Mouse (Mus musculus) heart, embryonic 10.5 days (tissue): ENCODE results near the gene Psmb9. TPM values are rescaled to one million over a fixed set of nuclear protein-coding genes. Genes with fewer than 3 reads are reported as not detected.

ENCODE experiments used
- DNase-seq: peaks from one replicate; pipeline ENCODE4 v3.0.0-alpha.2; 2017; ENCODE audit warnings: low spot score
- H3K27ac ChIP-seq: fragments of 300-500 bp; sonication (generic); 2 replicates; pipeline ENCODE4 v1.5.1; 2016; ENCODE audit warnings: mild to moderate bottlenecking
- H3K27me3 ChIP-seq: fragments of 300-500 bp; sonication (generic); 2 replicates; pipeline ENCODE4 v1.6.1; 2016; ENCODE audit warnings: mild to moderate bottlenecking; ENCODE audit not compliant: poor library complexity, insufficient read depth, severe bottlenecking
- H3K36me3 ChIP-seq: fragments of 300-500 bp; sonication (generic); 2 replicates; pipeline ENCODE4 v1.6.1; 2016; ENCODE audit warnings: mild to moderate bottlenecking, moderate library complexity
- H3K4me1 ChIP-seq: fragments of 300-500 bp; sonication (generic); 2 replicates; pipeline ENCODE4 v1.6.1; 2016; ENCODE audit warnings: mild to moderate bottlenecking
- H3K4me3 ChIP-seq: fragments of 300-500 bp; sonication (generic); 2 replicates; pipeline ENCODE4 v1.5.1; 2016; ENCODE audit warnings: mild to moderate bottlenecking, moderate library complexity
- H3K9me3 ChIP-seq: fragments of 300-500 bp; sonication (generic); 2 replicates; pipeline ENCODE4 v1.6.1; 2016; ENCODE audit warnings: mild to moderate bottlenecking, moderate library complexity
- WGBS: fragments of 180-500 bp; shearing (Covaris S2); methylation state at CpG from one replicate; pipeline ENCODE4 v1.1.7; 2016; 5-methylcytosine and 5-hydroxymethylcytosine counted together
- polyA plus RNA-seq: library from polyadenylated mRNA; unstranded; fragments of >200 nt; fragmentation: Nextera tagmentation; extraction: Ambion mirVana; gene quantifications from 2 replicates; pipeline ENCODE4 v1.2.1, GENCODE M21; 2016

Gene Psmb9
- polyA plus RNA-seq, 1 experiment from 2014 or later = 0.60 TPM

DNA sequence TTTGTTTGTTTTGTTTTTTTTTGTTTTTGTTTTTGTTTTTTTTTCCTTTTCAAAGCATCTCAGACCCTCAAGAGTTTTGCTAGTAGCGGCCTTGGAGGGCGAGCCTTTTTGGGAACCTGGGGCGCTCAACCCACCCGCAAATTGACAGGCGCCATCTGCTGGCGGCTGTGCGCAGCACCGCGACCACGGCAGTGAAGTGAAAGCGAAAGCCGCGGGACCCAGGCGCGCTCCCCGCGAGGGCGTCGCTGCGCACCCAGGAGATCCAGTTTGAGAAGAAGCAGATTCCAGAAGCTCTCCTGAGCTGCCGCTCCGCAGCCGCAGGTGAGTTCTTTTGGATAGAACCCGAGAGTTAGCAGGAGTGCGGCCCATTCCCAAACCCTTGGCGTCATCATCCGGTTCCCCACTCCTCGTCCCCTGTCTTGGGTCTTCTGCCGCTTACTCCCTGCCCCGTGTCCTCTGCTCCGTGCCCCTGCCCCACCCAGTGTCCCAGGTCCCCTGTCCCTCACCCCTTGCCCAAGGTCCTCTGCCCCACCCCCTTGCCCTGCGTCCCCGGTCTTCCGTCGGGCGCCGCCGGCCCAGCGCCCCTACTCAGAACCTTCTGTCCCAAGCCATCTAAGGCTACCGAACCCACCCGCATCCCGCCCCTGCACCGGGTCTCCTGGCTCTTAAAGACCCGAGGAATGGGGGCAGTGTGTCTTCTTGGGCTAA, 16.9 kb upstream of the Psmb9 start:
- peaks cover 88% of the 10 kb centered on the region for H3K27me3 ChIP-seq
- no peaks in the 10 kb centered on the region for H3K9me3 ChIP-seq
- H3K27ac ChIP-seq = peak overlapping the region; percentile 69; the same call in 1 of the 2 replicates
- H3K4me1 ChIP-seq = peaks cover 13% of the 10 kb centered on the region
- H3K4me3 ChIP-seq = peak overlapping the region; percentile 85
- DNase-seq = peak; percentile 89
- 1% methylated on average over 44 of the region's 44 CpGs for WGBS
- H3K36me3 ChIP-seq = no peaks in the 10 kb centered on the region

DNA sequence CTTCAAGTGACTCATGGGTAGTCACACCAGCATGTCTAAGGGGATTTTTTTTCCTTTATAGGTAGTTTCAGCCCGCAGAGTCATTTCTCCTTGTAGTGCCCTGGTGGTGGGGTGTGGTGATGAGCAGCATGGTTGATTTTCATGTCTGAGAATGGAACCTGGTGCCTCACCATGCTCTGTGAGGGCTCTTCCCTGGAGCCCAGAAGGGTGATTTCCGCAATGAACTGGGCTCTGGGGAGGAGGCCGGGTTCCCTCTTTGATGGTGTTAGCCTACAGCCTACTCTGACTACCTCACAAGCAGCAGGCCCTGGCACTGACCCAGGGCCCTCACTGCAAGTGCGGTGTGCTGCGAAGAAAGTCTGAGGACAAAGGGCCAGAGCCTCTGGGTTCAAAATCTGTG, 15.9 kb upstream of the Psmb9 start, which contains the start of gene Tap2:
Gene Tap2, plus strand, starts transcription at position 84 of the 400 bp plus-strand sequence.
- Histone ChIP-seq H3K4me1 (peaks cover 15% of the 10 kb centered on the region), H3K4me3 (peak within 1 kb of the TSS; percentile 85), H3K9me3 (no peaks in the 10 kb centered on the region), H3K36me3 (no peaks in the 10 kb centered on the region), H3K27me3 (peaks cover 88% of the 10 kb centered on the region), H3K27ac (peak within 1 kb of the TSS; percentile 69; the same call in 1 of the 2 replicates)
- no peak for DNase-seq
- 65% methylated on average over 5 of the region's 5 CpGs for WGBS

DNA sequence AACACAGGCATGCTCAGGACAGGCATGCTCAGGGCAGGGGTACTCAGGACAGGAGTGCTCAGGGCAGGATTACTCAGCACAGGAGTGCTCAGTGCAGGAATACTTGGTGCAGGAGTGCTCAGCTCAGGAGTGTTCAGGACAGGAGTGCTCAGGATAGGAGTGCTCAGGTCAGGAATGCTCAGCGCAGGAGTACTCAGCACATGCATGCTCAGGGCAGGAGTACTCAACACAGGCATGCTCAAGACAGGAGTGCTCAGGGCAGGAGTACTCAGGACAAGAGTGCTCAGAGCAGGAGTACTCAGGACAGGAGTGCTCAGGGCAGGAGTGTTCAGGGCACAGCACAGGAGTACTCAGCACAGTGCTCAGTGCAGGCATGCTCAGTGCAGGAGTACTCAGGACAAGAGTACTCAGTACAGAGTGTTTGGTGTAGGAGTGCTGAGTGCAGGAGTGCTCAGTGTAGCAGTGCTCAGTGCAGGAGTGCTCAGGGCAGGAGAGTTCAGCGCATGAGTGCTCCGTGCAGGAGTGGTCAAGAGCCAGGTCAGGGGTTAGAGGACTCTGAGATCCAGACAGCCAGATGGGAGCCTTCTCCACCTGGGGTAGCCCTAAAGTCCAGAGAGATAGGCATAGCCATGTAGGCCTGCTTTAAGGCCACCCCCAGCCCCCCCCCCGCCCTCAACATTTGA, 15.3 kb upstream of the Psmb9 start:
- DNase-seq = no peak
- Histone ChIP-seq H3K27me3 (peaks cover 88% of the 10 kb centered on the region), H3K4me3 (no peak overlapping the region), H3K36me3 (no peaks in the 10 kb centered on the region), H3K4me1 (peaks cover 20% of the 10 kb centered on the region), H3K27ac (no peak overlapping the region), H3K9me3 (no peaks in the 10 kb centered on the region)
- 78% methylated on average over 4 of the region's 4 CpGs for WGBS

DNA sequence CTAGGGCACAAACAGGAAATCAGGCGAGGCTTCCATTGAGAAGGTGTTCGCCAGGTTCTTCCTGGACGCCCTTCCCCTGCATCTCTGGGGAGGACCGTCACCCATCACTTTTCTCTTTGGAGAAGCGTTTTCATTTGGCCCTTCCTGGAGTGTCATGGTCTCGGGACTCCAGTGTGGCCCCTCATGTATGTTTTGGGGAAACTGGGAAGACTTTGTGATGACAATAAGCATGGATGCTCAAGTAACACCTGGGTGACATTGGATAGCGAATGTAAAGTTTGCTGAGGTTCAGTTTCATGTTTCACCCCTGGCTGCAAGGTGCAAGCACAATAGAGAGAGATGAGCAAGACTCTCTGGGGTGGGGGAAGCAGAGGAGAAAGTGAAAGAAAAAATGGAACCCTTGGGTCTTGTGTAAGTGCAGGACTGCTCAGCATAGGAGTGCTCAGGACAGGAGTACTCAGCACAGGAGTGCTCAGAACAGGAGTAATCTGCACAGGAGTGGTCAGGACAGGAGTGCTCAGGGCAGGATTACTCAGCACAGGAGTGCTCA, 14.0 kb upstream of the Psmb9 start:
- H3K9me3 ChIP-seq = no peaks in the 10 kb centered on the region
- 62% methylated on average over 7 of the region's 7 CpGs for WGBS
- H3K27ac ChIP-seq = no peak overlapping the region
- H3K27me3 ChIP-seq = peaks cover 92% of the 10 kb centered on the region
- H3K4me1 ChIP-seq = peaks cover 28% of the 10 kb centered on the region
- H3K36me3 ChIP-seq = no peaks in the 10 kb centered on the region
- no peak for DNase-seq
- H3K4me3 ChIP-seq = no peak overlapping the region

DNA sequence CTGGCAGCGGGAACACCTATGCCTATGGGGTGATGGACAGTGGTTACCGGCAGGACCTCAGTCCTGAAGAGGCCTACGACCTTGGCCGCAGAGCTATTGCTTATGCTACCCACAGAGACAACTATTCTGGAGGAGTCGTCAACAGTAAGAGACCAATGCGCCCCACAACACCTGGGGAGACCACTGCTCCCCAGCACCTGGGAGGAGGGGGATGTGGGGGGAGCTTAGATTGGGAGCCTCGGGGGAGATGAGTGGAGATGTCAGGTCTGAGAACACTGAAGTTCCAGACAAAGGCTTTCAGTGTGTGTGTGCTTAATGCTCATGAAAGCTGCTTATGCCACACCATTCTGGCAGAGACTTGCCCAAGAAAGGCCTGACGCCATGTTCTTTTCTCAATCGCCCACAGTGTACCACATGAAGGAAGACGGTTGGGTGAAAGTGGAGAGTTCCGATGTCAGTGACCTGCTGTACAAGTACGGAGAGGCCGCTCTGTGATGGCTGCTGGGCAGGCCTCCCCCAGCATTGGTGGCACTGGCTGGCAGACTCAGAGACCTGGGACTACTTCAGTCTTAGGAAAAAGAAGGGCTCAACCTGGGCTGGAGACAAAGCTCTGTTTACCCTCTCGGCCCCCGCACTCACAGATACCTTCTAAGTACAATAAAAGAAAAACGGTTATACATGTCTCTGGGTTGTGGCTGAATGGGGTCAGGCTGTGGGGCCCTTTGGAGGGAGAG, 13.4 kb upstream of the Psmb9 start:
- Histone ChIP-seq H3K9me3 (no peaks in the 10 kb centered on the region), H3K27ac (no peak overlapping the region), H3K36me3 (no peaks in the 10 kb centered on the region), H3K4me1 (peaks cover 28% of the 10 kb centered on the region), H3K4me3 (no peak overlapping the region), H3K27me3 (peaks cover 92% of the 10 kb centered on the region)
- DNase-seq = no peak
- WGBS = 83% methylated on average over 16 of the region's 16 CpGs

DNA sequence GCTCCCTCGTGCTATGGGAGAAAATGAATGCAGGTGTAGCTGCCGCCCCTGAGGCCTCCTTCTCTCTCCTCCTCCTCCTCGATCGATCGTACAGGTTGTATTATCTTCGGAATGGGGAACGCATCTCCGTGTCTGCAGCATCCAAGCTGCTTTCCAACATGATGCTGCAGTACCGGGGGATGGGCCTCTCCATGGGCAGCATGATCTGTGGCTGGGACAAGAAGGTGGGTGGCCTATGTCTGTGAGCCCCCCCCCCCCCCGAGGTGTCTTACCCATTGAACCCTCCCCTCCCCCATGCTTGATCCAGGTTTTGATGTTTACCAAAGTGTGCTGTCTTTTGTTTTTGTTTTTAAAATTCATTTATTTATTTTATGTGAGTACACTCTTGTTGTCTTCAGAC, 12.5 kb upstream of the Psmb9 start:
- DNase-seq = peak; percentile 64
- Histone ChIP-seq H3K27ac (no peak overlapping the region), H3K27me3 (peaks cover 92% of the 10 kb centered on the region), H3K36me3 (no peaks in the 10 kb centered on the region), H3K9me3 (no peaks in the 10 kb centered on the region), H3K4me3 (no peak overlapping the region), H3K4me1 (peaks cover 21% of the 10 kb centered on the region)
- WGBS = 77% methylated on average over 10 of the region's 10 CpGs

DNA sequence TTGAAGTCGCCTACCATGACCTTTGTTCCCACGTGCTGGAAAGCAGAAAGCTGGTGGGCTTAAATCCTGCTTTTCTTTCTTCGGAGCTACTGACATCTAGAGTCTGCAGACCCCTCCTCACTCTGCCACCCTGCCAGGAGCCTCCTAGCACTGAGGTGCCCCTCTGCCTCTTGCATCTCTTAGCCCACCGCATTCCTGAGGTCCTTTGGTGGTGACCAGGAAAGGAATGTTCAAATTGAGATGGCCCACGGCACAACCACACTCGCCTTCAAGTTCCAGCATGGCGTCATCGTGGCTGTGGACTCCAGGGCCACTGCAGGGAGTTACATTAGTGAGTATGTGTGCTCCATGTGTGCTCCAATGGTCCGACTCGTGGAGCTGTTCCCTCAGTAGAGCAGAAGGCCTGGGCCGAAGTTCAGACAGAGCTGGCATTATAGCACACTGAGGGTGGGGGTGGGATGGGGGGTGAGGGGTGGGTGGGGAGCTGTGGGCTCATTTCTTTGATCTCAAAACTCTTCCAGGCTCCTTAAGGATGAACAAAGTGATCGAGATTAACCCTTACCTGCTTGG, 11.6 kb upstream of the Psmb9 start:
- Histone ChIP-seq H3K4me3 (no peak overlapping the region), H3K27me3 (peaks cover 92% of the 10 kb centered on the region), H3K9me3 (no peaks in the 10 kb centered on the region), H3K4me1 (peaks cover 14% of the 10 kb centered on the region), H3K27ac (no peak overlapping the region), H3K36me3 (no peaks in the 10 kb centered on the region)
- WGBS = 68% methylated on average over 12 of the region's 12 CpGs
- DNase-seq = peak; percentile 61

DNA sequence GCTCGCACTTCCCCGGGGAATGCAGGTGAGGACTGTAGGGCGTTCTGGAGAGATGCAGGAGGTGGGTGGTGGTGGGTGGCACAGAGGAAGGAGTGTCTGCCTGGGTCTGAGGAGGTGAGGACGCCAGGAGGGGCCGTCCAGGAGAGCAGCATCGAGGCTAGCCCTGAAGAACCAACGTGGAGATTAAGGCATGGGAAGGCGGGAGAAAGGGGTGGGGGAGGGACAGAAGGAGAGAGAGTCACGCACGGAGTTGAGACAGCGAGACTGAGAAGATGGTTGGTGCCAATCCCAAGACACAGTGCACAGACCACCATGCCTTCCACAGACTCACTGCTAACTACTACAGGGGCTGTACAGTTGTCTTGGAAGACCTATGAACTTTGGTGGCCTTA, 11.0 kb upstream of the Psmb9 start:
- DNase-seq = no peak
- H3K4me1 ChIP-seq = peaks cover 14% of the 10 kb centered on the region
- H3K9me3 ChIP-seq = no peaks in the 10 kb centered on the region
- peak overlapping the region; percentile 50 for H3K4me3 ChIP-seq
- WGBS = 7% methylated on average over 11 of the region's 11 CpGs
- H3K27me3 ChIP-seq = peaks cover 93% of the 10 kb centered on the region
- 0 out of 2 replicates have a peak overlapping the region, but pooled peaks have one; percentile 32 for H3K27ac ChIP-seq
- no peaks in the 10 kb centered on the region for H3K36me3 ChIP-seq

DNA sequence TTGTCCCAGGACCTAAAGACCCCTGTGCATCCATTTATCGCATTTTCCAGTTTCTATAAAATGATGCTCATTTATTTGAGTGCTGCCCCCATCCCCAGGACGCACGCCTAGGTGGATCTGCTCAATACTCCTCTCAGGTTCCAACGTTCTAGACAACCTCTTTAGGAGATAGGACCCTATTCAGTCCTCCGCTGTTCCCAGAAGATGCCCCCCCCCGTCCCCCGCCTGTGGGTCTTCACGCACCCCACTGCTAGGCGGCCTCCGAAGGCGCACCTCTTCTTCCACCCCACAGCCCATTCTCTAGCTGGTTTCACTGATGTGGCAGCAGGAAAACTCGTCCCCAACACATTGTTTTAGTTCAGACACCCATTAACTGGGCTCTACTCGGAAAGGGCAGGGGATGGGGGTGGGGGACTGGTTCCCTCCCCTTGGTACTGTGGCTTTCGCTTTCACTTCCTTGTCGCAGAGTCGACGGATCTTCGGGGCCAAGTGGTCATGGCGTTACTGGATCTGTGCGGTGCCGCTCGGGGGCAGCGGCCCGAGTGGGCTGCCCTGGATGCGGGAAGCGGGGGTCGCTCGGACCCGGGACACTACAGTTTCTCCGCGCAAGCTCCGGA, 10.4 kb upstream of the Psmb9 start:
- WGBS = 3% methylated on average over 32 of the region's 32 CpGs
- Histone ChIP-seq H3K27me3 (peaks cover 93% of the 10 kb centered on the region), H3K4me1 (peaks cover 15% of the 10 kb centered on the region), H3K9me3 (no peaks in the 10 kb centered on the region), H3K36me3 (no peaks in the 10 kb centered on the region), H3K4me3 (peak overlapping the region; percentile 50), H3K27ac (0 out of 2 replicates have a peak overlapping the region, but pooled peaks have one; percentile 32)
- peak; percentile 71 for DNase-seq

DNA sequence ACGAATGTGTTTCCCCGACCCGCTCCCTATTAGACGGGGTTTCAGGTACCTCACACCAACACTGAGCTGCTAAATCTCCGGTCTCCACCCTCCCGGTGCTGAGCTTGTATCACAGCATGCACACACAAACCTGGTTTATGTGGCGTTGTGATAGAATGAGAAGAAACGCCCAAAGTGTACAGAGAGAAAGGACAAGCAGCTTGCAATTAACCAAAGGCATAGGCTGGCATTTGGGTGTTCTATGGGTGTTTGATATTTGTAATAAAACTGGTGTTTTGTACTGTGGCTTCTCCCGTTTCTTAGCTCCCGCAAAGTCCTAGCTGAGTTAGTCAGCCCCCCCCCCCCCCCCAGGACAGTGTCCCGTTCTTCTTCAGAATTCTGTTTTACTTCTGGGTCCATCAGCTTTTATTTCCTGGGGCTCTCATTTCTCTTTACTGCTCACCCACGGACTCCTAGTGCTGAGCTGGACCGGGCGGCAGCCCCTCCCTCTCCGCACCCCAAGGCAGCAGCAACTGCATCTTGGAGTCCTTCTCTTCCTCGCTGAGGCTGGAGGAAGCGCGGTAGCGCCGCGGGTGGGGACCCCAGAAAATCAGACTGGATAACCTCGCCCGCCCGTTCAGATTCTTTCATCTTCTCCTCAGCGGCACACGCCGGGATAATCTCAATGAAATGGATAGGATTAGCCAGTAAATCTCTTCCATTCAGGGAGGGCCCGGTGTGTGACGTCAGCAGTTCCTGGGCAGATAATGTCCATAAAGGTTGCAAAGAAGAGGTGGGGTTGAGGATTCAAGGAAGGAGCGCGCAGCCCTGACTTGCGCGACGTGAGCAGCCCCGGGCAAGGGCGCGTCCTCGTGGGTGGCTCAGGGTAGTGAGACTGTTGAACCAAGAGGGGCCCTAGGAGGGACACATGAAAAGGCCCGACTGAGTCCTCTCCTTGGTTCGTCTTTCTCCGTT, 9.7 kb upstream of the Psmb9 start, which contains the start of gene Psmb8:
Gene Psmb8, plus strand, starts transcription at position 781 of the 954 bp plus-strand sequence.
- peak; percentile 87 for DNase-seq
- H3K27ac ChIP-seq = 0 out of 2 replicates have a peak within 1 kb of the TSS, but pooled peaks have one; percentile 32
- no peaks in the 10 kb centered on the region for H3K9me3 ChIP-seq
- H3K4me3 ChIP-seq = peak within 1 kb of the TSS; percentile 50
- 5% methylated on average over 41 of the region's 41 CpGs for WGBS
- peaks cover 96% of the 10 kb centered on the region for H3K27me3 ChIP-seq
- H3K36me3 ChIP-seq = no peaks in the 10 kb centered on the region
- peaks cover 17% of the 10 kb centered on the region for H3K4me1 ChIP-seq

DNA sequence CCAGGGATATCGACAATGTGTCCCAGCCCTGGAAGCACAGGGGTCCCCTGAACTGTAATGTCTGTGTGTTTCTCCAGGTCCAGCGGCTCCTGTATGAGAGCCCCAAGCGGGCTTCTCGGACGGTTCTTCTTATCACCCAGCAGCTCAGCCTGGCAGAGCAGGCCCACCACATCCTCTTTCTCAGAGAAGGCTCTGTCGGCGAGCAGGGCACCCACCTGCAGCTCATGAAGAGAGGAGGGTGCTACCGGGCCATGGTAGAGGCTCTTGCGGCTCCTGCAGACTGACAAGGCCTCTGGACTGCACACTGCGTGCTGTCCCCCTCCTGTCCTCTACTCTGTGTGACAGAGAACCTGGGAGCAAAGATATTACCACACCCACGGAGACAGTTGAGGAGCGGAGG, 8.9 kb upstream of the Psmb9 start:
- H3K4me3 ChIP-seq = no peak overlapping the region
- H3K4me1 ChIP-seq = peaks cover 17% of the 10 kb centered on the region
- no peak overlapping the region for H3K27ac ChIP-seq
- H3K36me3 ChIP-seq = no peaks in the 10 kb centered on the region
- DNase-seq = no peak
- WGBS = 34% methylated on average over 12 of the region's 12 CpGs
- H3K27me3 ChIP-seq = peaks cover 99% of the 10 kb centered on the region
- no peaks in the 10 kb centered on the region for H3K9me3 ChIP-seq
